Mouse (Mus musculus) urinary bladder, postnatal 4 days (tissue): Measurements from ENCODE around the gene Hspa1a.
"Not testable (repeated sequence)": the region's sequence is repeated elsewhere in the genome, so short reads cannot be mapped to it uniquely, and the experiment has no call there.

ENCODE experiments used
- DNase-seq, 2 experiments: peaks; one replicate each; pipeline ENCODE4 v3.0.0; 2021 to 2022; ENCODE audit warnings: low spot score in 2 of 2

The Hspa1a gene

GRCm38 (mm10) chr17:35001452-35002152, 29.6 kb upstream of the Hspa1a start:
- DNase-seq, result no peak

GRCm38 (mm10) chr17:35000717-35001451, 28.9 kb upstream of the Hspa1a start, which contains the start of gene Vars:
TSS of gene Vars (plus strand) at chr17:35000987.
- peak; percentile 87 to 89 for DNase-seq

- DNase-seq, result not testable (repeated sequence)
Observed at GRCm38 (mm10) chr17:34999871-35000716, 28.1 kb upstream of the Hspa1a start.

- DNase-seq, result no peak
Observed at GRCm38 (mm10) chr17:34998526-34999430, 26.8 kb upstream of the Hspa1a start.

- no peak for DNase-seq
Observed at GRCm38 (mm10) chr17:34997142-34997483, 25.2 kb upstream of the Hspa1a start.

GRCm38 (mm10) chr17:34996411-34997141, 24.6 kb upstream of the Hspa1a start:
- no peak for DNase-seq

- DNase-seq, result not testable (repeated sequence)
Observed at GRCm38 (mm10) chr17:34995927-34996326, 24.0 kb upstream of the Hspa1a start.

- not testable (repeated sequence) for DNase-seq
Observed at GRCm38 (mm10) chr17:34995192-34995591, 23.2 kb upstream of the Hspa1a start.

GRCm38 (mm10) chr17:34994751-34995150, 22.8 kb upstream of the Hspa1a start:
- DNase-seq, result no peak

GRCm38 (mm10) chr17:34984218-34984617, 12.3 kb upstream of the Hspa1a start:
- DNase-seq, result no peak

GRCm38 (mm10) chr17:34982328-34982727, 10.4 kb upstream of the Hspa1a start:
- no peak for DNase-seq

GRCm38 (mm10) chr17:34981690-34982180, 9.8 kb upstream of the Hspa1a start, which contains the start of gene Lsm2:
TSS of gene Lsm2 (plus strand) at chr17:34981862.
- peak; percentile 88 to 89 for DNase-seq

- DNase-seq, result no peak
Observed at GRCm38 (mm10) chr17:34980655-34981054, 8.7 kb upstream of the Hspa1a start.

- DNase-seq, result no peak
Observed at GRCm38 (mm10) chr17:34979631-34980030, 7.7 kb upstream of the Hspa1a start.

GRCm38 (mm10) chr17:34978239-34978638, 6.3 kb upstream of the Hspa1a start:
- no peak for DNase-seq

- no peak for DNase-seq
Observed at GRCm38 (mm10) chr17:34977000-34977399, 5.0 kb upstream of the Hspa1a start.

GRCm38 (mm10) chr17:34975581-34976492, 3.9 kb upstream of the Hspa1a start:
- no peak for DNase-seq

- not testable (repeated sequence) for DNase-seq
Observed at GRCm38 (mm10) chr17:34971694-34972068, 275 bp downstream of the Hspa1a start.

GRCm38 (mm10) chr17:34970850-34971249, 1.1 kb downstream of the Hspa1a start:
- not testable (repeated sequence) for DNase-seq
